Mouse (Mus musculus) left cerebral cortex, adult 8-10 months (tissue): ENCODE measurements around the gene Trcg1. TPM values are rescaled to one million over a fixed set of nuclear protein-coding genes. Genes with fewer than 3 reads are reported as not detected.

Experiments used
- DNase-seq, 2 experiments: peaks; one replicate each; pipeline ENCODE4 v3.0.0; 2022; ENCODE audit warnings: low spot score in 2 of 2
- total RNA-seq, 4 experiments: library from RNA; stranded (reverse); gene quantifications; 2 replicates each; pipeline ENCODE4 v1.2.4; 2022

Gene Trcg1
- total RNA-seq, 4 experiments from 2014 or later, result not detected

DNA sequence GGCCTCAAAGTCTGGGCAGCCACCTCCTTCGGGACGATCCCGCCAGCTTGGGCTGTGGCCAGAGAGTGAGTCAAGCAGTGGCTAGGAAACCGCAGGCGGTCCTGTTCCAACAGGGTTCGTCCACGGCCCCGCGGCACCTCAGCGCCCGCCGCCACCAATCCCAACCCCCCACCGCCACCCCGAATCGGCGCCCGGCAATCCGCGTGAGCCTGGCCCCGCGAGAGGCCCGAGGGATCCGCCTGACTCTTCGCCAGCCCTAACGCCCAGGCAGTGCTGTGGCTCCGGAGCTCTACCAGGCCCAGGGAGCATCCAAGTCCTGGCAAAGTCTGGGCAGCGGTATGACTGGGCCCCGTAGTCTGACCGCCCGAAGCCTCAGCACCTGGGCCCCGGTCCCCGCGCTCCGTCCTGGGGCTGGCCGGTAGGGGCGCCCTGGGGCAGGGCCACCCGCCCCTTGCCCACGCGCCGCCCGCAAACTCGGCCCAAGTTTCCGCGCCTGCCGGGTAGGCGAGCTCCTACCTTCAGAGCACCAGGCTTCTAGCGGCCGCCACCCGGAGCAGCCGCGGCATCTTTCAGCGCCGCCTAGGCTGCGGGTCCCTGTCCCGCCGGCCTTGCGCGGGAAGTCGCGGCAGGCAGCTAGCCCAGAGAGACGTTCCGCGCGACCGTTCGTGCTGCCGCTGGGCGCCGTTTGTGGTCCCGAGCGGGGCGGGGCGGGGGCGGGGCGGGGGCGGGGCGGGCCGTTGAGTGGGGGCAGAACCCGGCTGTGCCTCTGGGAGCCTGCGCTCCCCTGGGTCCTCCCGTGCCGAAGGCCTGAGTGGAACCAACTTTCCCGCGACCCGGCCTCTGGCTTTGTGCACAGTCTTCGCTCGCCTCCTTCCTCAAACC, 25.8 kb downstream of the Trcg1 start, which contains the start of gene 1700017B05Rik:
Gene 1700017B05Rik, minus strand, starts transcription at position 700 of the 882 bp plus-strand sequence.
- peak in 1 of 2 experiments; percentile 43 for DNase-seq

DNA sequence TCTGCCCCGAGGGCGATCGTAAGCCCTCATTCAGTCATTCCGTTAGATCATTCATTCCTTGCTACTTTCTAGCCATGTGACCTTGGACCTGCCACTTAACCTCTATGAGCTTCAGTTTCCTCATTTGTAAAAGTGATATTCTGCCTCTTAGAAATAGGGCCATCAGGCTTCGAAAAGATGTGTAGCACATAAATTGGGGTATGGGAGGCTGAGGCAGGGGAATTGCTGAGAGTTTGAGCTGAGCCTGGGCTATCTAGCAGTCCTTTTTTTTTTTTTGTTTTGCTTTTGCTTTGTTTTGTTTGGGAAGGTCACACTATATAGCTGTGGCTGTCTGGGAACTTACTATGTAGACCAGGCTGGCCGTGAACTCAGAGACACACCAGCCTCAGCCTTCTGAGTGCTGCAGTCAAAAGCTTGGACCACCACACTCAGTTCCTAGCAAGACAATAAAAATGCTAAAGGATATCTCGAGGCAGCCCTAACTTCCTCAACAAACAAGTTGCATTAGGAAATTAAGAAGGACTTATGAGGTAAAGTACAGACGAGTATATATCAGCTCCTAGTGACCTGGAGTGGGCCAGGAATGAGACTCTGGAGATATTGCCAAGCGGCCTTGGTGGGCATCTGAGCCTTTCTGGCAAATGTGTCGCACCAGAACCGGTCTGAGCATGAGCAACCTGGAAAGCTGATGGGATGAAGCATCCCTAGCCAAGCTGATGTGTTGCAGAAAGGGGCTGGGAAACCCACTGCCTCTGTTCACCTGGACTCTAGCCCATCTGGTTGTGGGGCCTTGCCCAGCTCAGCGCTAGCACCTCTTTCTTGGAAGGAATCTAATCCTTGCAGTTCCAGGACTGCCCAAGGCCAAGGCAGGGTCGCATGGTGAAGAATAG, 26.7 kb downstream of the Trcg1 start:
- DNase-seq, result no peak

DNA sequence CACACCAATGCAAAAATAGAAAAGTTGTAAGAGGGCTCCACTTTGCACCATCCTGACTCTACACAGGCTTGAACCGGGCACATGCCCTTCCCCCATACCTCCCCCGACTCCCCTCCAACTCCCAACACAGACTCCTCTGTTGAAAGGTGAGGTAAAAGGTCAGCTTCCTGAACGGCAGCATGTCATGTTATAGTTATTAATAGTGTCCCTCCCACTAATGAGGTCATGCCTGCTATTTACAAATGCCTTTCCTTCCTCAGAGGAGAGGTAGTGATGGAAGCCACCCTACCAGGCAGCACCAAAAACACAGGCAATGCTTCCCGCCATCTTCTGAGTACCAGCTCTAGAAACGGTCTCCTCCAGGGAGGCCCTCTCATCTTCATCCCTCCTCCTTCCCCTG, 28.8 kb downstream of the Trcg1 start:
- no peak for DNase-seq

DNA sequence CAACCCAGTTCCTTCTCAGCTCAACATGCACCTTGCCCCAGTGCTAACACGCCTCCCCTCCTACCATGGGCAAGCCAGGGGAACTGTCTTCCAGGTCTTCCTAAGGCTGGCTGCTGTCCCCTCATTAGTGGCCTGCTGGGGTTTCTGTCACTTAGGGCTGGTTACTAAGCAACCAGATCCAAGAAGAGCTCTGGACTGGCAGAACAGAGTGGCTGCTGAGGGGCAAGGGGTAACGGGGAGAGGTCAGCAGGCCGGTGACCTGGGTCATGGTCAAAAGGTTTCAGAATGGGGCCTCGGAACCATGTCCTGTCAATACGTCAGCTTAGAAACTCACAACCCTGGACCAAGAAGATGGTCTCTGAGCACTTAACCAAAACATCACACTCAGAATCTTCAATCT, 31.1 kb downstream of the Trcg1 start:
- no peak for DNase-seq

DNA sequence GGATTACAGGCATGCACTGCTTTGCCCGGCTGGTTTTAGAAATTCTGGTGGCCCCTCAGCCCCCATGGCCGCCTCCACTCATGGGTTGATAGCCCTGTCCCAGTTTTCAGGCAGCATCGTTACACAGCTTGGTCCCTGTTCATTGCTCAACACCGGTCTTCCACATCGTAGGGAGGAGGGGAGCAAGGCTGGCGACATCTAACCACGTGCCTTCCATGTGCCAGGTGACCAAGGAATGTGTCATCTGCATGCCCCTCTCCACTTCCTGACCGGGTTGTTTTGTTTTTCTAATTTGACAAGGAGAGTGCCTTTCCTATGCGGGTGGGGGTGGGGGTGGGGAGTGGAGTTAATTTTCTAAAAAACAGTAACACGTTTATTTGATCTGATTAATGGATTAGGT, 31.7 kb downstream of the Trcg1 start:
- no peak for DNase-seq

DNA sequence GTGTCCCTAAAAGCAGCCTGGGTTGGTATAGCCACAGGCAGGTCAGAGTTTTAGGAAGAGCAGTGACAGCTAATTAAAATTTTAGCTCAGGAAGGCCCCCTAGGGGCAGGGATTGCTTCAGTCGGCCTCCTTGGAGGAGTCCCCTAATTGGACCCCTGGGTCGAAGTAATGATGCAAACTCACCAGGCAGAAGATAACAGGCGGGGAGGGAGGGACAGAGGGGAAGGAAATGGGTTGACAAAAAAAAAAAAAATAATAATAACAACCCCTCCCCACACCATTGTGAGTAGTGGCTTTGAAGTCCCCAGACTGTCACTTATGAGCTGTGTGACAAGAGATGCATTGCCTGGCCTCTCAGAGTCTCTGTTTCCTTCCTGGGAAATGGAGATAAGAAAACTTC, 32.2 kb downstream of the Trcg1 start:
- no peak for DNase-seq

DNA sequence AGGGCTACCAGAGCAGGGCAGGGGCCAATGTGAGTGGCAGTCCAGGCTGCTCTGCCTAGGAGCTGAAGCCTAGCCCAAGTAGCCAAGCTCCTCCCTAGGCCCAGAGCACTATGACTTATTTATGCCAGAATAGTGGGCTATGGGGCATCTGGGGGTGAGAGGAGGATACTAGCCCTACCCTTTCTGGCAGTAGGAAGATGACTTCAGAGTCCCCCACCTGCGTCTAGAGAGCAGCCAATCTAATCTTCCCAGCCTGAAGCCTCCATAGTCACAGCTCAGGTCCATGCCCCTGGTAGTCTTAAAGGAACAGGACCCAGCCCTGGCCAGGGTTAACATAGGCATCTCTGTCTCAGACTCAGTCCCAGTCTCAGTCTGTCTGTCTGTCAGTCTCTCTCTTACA, 33.0 kb downstream of the Trcg1 start:
- no peak for DNase-seq

DNA sequence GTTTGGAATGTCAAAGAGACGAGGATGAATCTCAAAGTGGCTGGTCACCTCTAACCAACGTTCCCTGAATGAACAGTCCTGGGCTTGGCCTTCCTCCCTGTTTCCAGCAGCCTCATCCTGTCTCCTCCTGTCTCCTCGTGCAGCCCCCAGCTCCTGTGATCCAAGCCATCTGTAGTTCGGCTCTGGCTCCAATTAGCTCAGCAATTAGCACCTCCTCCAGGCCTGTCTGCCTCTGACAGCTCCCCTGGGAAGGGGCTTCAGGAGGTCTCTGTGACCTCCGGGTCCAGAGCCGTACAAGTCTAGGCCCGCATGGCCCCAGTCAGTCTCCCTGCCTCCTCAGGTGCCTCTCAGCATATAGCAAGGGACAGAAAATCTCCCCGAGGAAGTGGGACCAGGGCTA, 34.0 kb downstream of the Trcg1 start:
- no peak for DNase-seq

DNA sequence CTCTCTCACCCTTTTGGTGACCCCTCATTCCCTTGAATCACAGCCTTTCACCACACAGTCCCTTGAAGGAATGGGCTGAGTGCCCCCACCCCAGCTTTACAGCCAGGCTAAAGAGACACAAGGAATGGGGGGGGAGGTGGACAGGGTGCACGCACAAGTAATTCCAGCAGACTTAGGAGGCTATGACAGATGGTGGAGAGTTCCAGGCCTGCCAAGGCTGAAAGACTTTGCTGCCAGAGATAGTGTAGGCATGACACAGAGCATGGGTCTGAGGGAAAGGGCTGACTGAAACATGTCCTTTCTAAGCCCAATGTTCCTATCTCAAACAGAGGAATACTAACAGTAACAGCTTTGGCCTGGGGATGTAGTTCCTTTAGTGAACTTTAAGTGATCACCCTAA, 34.7 kb downstream of the Trcg1 start:
- DNase-seq, result no peak

DNA sequence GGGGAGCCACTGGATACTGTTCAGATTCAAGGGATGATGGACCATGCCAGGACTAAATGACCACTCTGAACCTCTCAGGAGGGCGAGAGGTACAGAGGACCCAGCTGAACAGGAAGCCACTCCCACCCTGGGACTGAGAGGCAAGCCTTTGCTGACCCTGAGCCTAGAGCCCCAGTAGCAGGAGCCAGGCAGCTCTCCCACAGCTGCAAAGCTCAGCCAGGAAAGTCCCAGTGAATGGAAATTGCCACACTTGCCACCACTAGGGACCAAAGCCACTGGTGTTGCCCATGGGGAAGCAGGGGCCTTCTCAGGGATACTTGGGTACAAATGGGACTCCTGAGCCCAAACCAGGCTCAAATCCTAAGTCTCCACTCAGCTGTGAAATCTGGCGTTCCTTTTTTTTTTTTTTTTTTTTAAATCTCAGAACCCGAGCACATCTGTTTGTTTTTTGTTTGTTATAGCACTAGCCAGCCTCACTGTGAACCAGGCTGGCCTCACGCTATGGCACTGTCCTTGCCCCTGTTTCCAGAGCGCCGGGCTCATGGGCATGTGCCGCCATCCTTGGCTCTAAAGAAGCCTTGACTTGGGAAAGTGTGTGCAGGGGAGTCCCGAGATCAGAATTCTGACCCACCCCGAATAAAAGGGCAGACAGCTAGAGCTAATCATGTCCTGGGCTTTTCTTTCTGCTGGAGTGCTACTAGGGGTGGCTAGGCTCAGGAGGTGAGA, 35.6 kb downstream of the Trcg1 start:
- DNase-seq, result no peak

DNA sequence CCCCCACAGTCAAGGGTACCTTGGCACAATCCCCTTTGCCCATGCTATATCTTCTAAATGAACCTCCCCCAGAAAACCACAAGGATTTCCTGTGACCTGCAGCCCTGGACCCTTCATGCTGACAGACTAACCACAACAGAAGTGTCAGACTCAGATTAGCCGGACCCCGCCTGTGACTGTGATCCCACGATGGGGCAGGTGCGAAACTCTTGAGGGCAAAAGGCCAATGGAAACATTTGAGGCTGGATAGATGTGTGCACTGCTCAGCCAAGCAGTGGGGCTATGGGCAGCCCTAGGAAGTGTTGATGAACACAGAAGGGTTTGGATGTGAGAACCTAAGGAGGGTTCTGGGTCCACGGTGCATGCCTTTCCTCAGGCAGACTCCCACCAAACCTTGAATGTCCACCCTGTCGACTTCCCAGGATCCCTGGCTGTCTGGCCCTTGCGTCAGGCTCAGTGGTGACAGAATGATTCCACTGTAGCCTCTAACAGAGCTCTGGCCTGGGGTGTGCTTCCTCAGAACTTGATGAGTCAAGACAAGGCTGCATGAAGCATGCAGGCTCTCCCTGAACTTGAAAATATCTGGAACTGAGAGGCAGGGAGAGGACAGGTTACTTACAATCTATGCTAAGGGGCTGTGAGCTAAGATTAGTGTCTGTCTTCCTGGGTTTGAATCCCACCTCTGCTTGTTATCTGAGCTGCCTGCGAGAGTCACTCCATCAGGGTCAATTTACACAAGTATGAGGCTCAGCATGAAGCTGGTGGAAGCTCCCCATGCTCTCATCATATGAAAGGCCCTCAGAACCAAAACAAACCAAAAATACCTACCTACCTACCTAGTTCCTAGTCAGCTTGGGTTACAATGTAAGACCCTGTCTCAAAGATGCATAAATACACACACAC, 36.8 kb downstream of the Trcg1 start:
- DNase-seq, result no peak

DNA sequence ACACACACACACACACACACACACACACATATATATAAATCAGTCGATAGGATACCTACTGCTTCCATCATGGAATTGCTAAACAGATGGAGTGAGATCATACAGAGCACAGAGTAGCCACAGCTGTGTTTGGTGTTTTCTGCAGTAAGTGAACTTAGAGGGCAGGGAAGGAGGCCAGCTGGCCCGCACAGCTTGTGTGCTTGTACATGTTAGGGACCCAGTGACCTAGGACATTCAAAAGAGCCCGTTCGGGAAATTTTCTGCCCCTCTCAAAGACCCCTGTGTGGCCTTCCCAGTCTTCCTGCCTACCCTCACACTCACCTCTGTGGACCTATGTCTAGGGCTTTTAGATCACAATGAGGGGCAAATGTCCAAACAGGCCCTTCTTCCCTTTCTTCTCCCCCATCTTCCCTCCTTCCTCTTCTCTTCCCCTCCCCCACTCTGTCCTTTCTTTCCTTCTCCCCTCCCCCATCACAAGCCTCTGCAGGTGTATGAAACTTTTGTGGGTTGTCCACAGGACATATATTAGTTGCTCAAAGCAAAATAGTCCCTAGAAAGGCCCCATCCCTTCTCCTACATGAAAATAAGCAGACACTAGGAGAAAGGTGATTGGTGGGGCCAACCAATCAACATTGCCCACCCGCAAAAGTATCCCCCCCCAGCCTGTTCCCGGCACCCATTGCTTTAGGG, 37.6 kb downstream of the Trcg1 start:
- DNase-seq, result no peak

DNA sequence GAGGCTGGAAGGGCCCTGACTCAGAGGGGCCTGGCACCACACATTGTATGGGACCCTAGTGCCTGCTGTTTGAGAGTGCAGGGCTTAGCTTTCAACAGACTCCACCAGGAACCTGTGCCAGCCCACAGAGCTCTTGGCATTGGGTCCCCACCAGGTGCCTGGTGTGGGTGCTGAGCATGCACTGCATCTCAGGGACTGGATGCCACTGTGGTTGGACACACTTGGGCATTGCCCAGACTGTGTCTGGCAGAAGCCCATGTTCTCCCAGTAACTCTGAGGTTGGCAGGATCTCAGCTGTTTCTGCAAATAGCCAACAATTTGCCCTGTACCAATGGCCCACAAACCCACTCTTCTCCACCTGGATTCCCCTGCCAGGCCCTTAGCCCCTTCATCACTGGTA, 40.0 kb downstream of the Trcg1 start:
- DNase-seq, result no peak

DNA sequence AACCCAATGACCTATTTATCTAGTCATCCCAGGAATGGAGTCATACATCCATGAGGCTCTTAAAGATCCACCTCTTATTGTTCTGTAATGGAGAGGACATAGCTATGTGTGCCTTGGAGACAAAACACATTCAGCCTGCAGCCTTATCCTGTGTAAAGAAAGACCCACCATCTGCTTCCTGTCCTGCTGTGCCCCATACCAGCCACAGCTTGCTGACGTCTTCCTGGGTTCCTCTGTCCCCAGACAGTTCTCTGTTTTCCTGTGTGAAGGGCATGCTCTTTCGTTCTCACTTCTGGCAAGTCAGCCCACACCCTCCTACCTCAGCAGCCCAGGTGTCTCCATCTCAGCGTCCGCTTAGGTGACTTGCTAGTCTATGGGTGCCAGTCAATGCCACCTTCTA, 41.9 kb downstream of the Trcg1 start:
- no peak for DNase-seq

DNA sequence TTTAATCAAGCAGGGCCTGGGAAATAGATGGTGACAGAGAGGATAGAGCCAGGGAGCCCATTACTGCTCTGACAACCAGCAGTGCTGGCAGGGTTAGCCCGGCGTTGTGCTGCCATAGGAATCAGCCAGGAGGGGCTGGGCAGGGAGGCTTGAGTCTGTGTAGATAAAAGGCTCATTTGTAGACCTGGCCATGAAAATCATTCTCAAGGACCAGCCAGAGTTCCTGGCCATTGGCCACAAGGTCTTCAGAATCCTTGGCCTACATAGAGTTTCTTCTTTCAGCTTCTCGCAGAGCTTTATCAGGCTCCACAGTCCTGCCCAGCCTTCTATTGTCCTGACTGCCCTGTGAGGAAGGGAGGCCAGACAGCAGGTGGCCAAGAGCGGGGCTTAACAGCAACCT, 43.1 kb downstream of the Trcg1 start:
- DNase-seq, result no peak

DNA sequence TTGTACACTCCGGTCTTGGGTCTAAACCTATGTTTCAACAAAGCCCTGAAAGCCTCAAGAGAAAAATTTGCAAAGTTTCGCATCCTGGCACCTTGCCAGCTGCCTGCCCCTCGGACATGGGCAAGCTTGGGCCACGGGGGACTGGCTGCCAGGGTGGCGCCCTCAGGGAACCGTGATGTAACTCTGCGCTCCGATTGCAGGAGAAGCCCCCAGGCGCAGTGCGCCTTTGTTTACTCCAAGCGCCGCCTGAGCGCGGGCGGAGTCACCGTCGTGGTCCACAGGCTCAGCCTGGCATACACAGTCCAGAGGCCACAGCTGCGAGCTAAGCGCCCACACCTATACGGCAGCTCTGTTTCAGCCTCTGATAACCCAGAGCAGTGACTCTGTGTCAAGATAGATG, 45.2 kb downstream of the Trcg1 start:
- DNase-seq, result no peak

DNA sequence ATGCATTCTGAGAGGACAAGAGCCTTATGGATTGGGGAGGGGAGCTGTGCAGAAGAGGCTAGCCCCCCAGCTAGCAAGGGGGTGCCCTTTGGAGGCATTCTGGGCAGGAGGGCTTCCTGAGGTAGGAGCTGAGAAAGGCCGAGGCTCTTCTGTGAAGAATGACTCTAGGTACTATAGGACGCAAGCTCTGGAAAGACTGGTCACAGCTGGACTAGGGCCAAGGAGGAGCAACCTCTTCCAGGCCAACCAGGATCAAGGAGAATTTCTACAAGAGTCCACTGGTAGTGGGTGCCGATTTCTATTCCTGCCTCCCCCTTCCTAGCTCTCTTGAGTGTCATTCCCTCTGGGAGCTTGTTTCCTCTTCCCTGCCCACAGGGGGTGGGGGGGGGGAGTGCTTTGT, 46.3 kb downstream of the Trcg1 start:
- no peak for DNase-seq

DNA sequence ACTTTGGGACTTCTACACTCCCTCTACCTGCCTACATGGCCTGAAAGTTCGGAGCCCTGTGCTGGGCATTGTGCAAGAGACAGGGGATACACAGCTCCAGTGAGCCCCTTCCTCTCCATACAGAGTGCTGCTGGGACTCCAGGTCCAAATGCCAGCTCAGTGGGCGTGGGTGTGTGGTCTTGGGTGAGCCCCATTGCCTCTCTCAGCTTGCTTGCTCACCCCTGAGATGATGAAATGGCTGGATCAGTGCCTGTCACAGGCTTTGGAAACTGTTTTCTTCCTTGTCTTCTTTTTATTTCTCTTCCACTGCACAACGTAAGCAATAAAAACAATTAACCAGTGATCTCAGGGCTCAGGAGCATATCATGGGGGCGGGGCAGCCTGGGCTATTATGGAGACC, 47.0 kb downstream of the Trcg1 start:
- DNase-seq, result no peak

DNA sequence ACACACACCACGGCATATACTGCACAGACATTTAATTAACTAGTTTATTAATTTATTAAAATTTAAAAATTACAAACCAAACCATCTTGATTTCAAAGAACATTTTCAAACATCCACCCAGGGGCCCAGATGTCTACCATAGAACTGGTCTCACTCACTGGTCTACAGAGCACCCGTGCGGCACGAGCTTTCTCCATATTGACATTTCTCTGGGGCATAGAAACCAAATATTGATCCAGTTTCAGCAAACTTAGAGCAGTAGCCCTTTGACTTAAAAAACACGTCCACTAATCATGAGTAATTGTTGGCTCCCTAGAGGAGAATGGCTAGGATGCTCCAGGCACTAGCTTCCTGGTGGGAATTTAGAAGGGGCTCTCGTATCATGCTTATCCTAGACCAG, 50.8 kb downstream of the Trcg1 start:
- DNase-seq, result no peak

DNA sequence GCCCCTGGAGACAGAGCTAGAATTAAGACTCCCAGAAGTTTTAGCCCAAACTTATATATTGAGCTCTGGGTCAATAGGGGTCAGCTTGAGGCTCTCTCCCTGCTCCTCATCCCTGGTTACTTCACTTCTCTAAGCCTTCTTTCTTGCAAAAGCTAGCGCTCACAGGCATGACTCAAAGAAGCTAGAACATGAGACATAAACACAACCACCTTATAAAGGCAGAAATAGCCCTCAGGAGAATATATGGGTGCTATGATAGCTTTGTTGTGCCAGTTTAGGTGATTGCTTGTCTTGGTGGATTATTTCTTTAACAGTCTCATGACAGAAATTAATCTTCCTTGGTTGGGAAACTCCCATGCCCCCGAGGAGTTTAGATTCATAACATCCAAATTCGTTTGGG, 58.5 kb downstream of the Trcg1 start:
- DNase-seq, result no peak
